Mouse (Mus musculus): Measurements from ENCODE around the gene Ager.

Ager gene

GRCm38 (mm10) chr17:34635671-34636070 is 38.0 kb downstream of the Ager start:
- no peak for DNase-seq

- no peak for DNase-seq
These were observed 39.8 kb downstream of the Ager start for GRCm38 (mm10) chr17:34637459-34637858.

GRCm38 (mm10) chr17:34639461-34640255 is 42.0 kb downstream of the Ager start:
- no peak for DNase-seq

GRCm38 (mm10) chr17:34640778-34641601 is 43.3 kb downstream of the Ager start:
- DNase-seq: no peak

- no peak for DNase-seq
These were observed 44.3 kb downstream of the Ager start for GRCm38 (mm10) chr17:34641945-34642344.

- DNase-seq: no peak
These were observed 45.7 kb downstream of the Ager start for GRCm38 (mm10) chr17:34643379-34643778.

- no peak for DNase-seq
These were observed 46.3 kb downstream of the Ager start for GRCm38 (mm10) chr17:34643944-34644343.

GRCm38 (mm10) chr17:34644608-34645007 is 46.9 kb downstream of the Ager start, which contains the start of gene Fkbpl:
Gene Fkbpl (plus strand): TSS chr17:34644764.
- DNase-seq: peak; percentile 89

GRCm38 (mm10) chr17:34645256-34645829 is 47.7 kb downstream of the Ager start:
- no peak for DNase-seq

GRCm38 (mm10) chr17:34645831-34646511 is 48.3 kb downstream of the Ager start:
- DNase-seq: no peak

GRCm38 (mm10) chr17:34646906-34647787 is 49.5 kb downstream of the Ager start, which contains the start of gene Atf6b:
Gene Atf6b (plus strand): TSS chr17:34647146.
- DNase-seq: peak; percentile 96

- DNase-seq: no peak
These were observed 50.7 kb downstream of the Ager start for GRCm38 (mm10) chr17:34648141-34648890.

- DNase-seq: no peak
These were observed 51.6 kb downstream of the Ager start for GRCm38 (mm10) chr17:34649106-34649864.

Data from liver (tissue).